Mouse (Mus musculus): Measurements from ENCODE around the gene Rho.
A peak's percentile ranks its signal among the peaks of the same experiment; 100 is the strongest.

Rho gene

GRCm38 (mm10) chr6:115956922-115957601 lies 25.5 kb downstream of the Rho start:
- DNase-seq: no peak

- DNase-seq: no peak
Observed at GRCm38 (mm10) chr6:115957681-115958080, 26.1 kb downstream of the Rho start.

GRCm38 (mm10) chr6:115958445-115958844 lies 26.9 kb downstream of the Rho start:
- no peak for DNase-seq

- DNase-seq: no peak
Observed at GRCm38 (mm10) chr6:115959151-115959691, 27.7 kb downstream of the Rho start.

- DNase-seq: no peak
Observed at GRCm38 (mm10) chr6:115960322-115960721, 28.8 kb downstream of the Rho start.

- no peak for DNase-seq
Observed at GRCm38 (mm10) chr6:115961743-115962142, 30.2 kb downstream of the Rho start.

GRCm38 (mm10) chr6:115962439-115963085 lies 31.0 kb downstream of the Rho start:
- no peak for DNase-seq

GRCm38 (mm10) chr6:115963656-115964055 lies 32.1 kb downstream of the Rho start:
- no peak for DNase-seq

- no peak for DNase-seq
Observed at GRCm38 (mm10) chr6:115966227-115966966, 34.8 kb downstream of the Rho start.

- DNase-seq: no peak
Observed at GRCm38 (mm10) chr6:115967291-115967880, 35.8 kb downstream of the Rho start.

GRCm38 (mm10) chr6:115968086-115968485 lies 36.5 kb downstream of the Rho start:
- no peak for DNase-seq

- no peak for DNase-seq
Observed at GRCm38 (mm10) chr6:115968700-115969099, 37.2 kb downstream of the Rho start.

- no peak for DNase-seq
Observed at GRCm38 (mm10) chr6:115969103-115969502, 37.6 kb downstream of the Rho start.

- peak; percentile 45 to 47 for DNase-seq
Observed at GRCm38 (mm10) chr6:115969952-115970351, 38.4 kb downstream of the Rho start.

- DNase-seq: no peak
Observed at GRCm38 (mm10) chr6:115971273-115972060, 39.9 kb downstream of the Rho start.

- DNase-seq: no peak
Observed at GRCm38 (mm10) chr6:115972083-115972764, 40.7 kb downstream of the Rho start.

- no peak for DNase-seq
Observed at GRCm38 (mm10) chr6:115973139-115973875, 41.8 kb downstream of the Rho start.

GRCm38 (mm10) chr6:115973881-115974662 lies 42.5 kb downstream of the Rho start:
- DNase-seq: no peak

GRCm38 (mm10) chr6:115975606-115976005 lies 44.1 kb downstream of the Rho start:
- DNase-seq: no peak

- DNase-seq: no peak
Observed at GRCm38 (mm10) chr6:115977810-115978209, 46.3 kb downstream of the Rho start.

Data from B cell, adult 2 months (primary cell).